Mouse (Mus musculus) brain, embryonic 14.5 days (tissue): ENCODE results near the gene Robo1.

Source experiments
- CTCF ChIP-seq: fragments of 200-500 bp; IDR thresholded peaks from 2 replicates; pipeline ENCODE4 v1.5.1; 2012; ENCODE audit warnings: inconsistent platforms, mild to moderate bottlenecking, moderate library complexity, borderline replicate concordance; ENCODE audit not compliant: insufficient read depth, insufficient read length; ENCODE audit errors: extremely low read depth
- POLR2A ChIP-seq: fragments of 200-500 bp; IDR thresholded peaks from 2 replicates; pipeline ENCODE4 v1.6.1; 2012; ENCODE audit warnings: mild to moderate bottlenecking, inconsistent platforms, borderline replicate concordance; ENCODE audit not compliant: poor library complexity, insufficient read depth, insufficient read length, severe bottlenecking; ENCODE audit errors: extremely low read depth

- no peak for TF ChIP-seq POLR2A
- no peak for TF ChIP-seq CTCF
Observed at GRCm38 (mm10) chr16:72974681-72975080, 666.6 kb downstream of the Robo1 start.
